Comparison of ENCODE assay signal across 16 mouse cellular contexts in the genomic region with DNA sequence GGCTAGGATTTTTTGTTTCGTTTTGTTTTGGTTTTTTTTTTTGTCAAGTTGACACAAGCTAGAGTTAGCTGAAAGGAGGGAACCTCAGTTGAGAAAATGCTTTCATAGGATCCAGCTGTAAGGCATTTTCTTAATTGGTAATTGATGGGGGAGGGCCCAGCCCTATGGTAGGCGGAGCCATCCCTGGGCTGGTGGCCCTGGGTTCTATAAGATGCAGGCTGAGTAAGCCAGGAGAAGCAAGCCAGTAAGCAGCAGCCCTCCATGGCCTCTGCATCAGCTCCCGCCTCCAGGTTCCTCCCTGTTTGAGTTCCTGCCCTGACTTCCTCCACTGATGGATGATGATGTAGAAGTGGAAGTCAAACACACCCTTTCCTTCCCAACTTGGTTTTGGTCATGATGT.
"Had no signal": no experiment of that assay in that cellular context is flagged by ENCODE, and none has a peak within 500 bp of the region (broad histone marks: within the 10 kb centered on the region; RNA-seq: fewer than 3 reads in every experiment).

No protein-coding gene starts in this region.

- H3K36me3 ChIP-seq: limb, embryonic 12.5 days; limb, embryonic 15.5 days had no signal

- H3K4me3 ChIP-seq: limb, embryonic 12.5 days; limb, embryonic 15.5 days had no signal

- H3K27ac ChIP-seq: kidney, postnatal 0 days; limb, embryonic 12.5 days; limb, embryonic 15.5 days; liver, embryonic 14.5 days; stomach, postnatal 0 days had no signal

- H3K4me2 ChIP-seq: limb, embryonic 12.5 days; limb, embryonic 15.5 days; liver, embryonic 11.5 days; midbrain, embryonic 11.5 days had no signal

- DNase-seq: kidney, adult 2 months; kidney, postnatal 25 days; left cerebral cortex, postnatal 4 days; lung, postnatal 14 days; lung, postnatal 4 days; midbrain, embryonic 14.5 days; thymus, adult 2 months; thymus, postnatal 14 days had no signal

- H3K9ac ChIP-seq: limb, embryonic 12.5 days; limb, embryonic 15.5 days; liver, embryonic 14.5 days; liver, postnatal 0 days had no signal

- H3K27me3 ChIP-seq: limb, embryonic 15.5 days had no signal

- H3K9me3 ChIP-seq: limb, embryonic 12.5 days; limb, embryonic 15.5 days had no signal
